Mouse (Mus musculus): ENCODE measurements around the gene Pth1r. TPM values are rescaled to one million over a fixed set of nuclear protein-coding genes. Genes with fewer than 3 reads are reported as not detected.
A peak's percentile ranks its signal among the peaks of the same experiment; 100 is the strongest.

Gene Pth1r
- polyA plus RNA-seq, 1 experiment from 2014 or later, result 4.0 TPM

GRCm38 (mm10) chr9:110732623-110733022 is 14.3 kb downstream of the Pth1r start:
- peaks cover 6% of the 10 kb centered on the region; the same call in 1 of the 2 replicates for H3K4me1 ChIP-seq (ENCODE audit: control insufficient read depth, insufficient read depth, low read length)
- H3K9ac ChIP-seq (ENCODE audit: low read length), result peak overlapping the region; percentile 47; the same call in 1 of the 2 replicates
- peaks cover 15% of the 10 kb centered on the region for H3K27me3 ChIP-seq (replicated peaks; ENCODE audit: control insufficient read depth, insufficient read depth, low read length)
- H3K27ac ChIP-seq (ENCODE audit: low read depth, low read length), result no peak overlapping the region
- peak overlapping the region; percentile 34 for H3K4me3 ChIP-seq (ENCODE audit: low read depth, low read length)
- H3K9me3 ChIP-seq (replicated peaks; ENCODE audit: control insufficient read depth, low read length), result no peaks in the 10 kb centered on the region
- H3K4me2 ChIP-seq (ENCODE audit: low read length), result peak overlapping the region; percentile 61
- WGBS, result under 1% methylated on average over 26 of the region's 26 CpGs
- ATAC-seq, result peak; percentile 76
- DNase-seq (ENCODE audit: low spot score), result peak; percentile 76
- H3K36me3 ChIP-seq (ENCODE audit: control insufficient read depth, insufficient read depth, low read length), result no peaks in the 10 kb centered on the region

- H3K9me3 ChIP-seq (replicated peaks; ENCODE audit: control insufficient read depth, low read length), result no peaks in the 10 kb centered on the region
- no peaks in the 10 kb centered on the region for H3K36me3 ChIP-seq (ENCODE audit: control insufficient read depth, insufficient read depth, low read length)
- DNase-seq (ENCODE audit: low spot score), result no peak
- peaks cover 9% of the 10 kb centered on the region; the same call in 1 of the 2 replicates for H3K4me1 ChIP-seq (ENCODE audit: control insufficient read depth, insufficient read depth, low read length)
- no peak overlapping the region for H3K4me3 ChIP-seq (ENCODE audit: low read depth, low read length)
- no peak for ATAC-seq
- peak overlapping the region; percentile 61; the same call in 1 of the 2 replicates for H3K4me2 ChIP-seq (ENCODE audit: low read length)
- 61% methylated on average over 4 of the region's 4 CpGs for WGBS
- no peak overlapping the region for H3K27ac ChIP-seq (ENCODE audit: low read depth, low read length)
- H3K27me3 ChIP-seq (replicated peaks; ENCODE audit: control insufficient read depth, insufficient read depth, low read length), result peaks cover 23% of the 10 kb centered on the region
- H3K9ac ChIP-seq (ENCODE audit: low read length), result no peak overlapping the region
Observed at GRCm38 (mm10) chr9:110731859-110732258, 15.1 kb downstream of the Pth1r start.

- H3K9me3 ChIP-seq (replicated peaks; ENCODE audit: control insufficient read depth, low read length), result no peaks in the 10 kb centered on the region
- peaks cover 12% of the 10 kb centered on the region; the same call in 1 of the 2 replicates for H3K4me1 ChIP-seq (ENCODE audit: control insufficient read depth, insufficient read depth, low read length)
- H3K4me2 ChIP-seq (ENCODE audit: low read length), result no peak overlapping the region
- no peak overlapping the region for H3K9ac ChIP-seq (ENCODE audit: low read length)
- WGBS, result 11% methylated on average over 8 of the region's 8 CpGs
- ATAC-seq, result no peak
- peak; percentile 39 for DNase-seq (ENCODE audit: low spot score)
- peaks cover 33% of the 10 kb centered on the region for H3K27me3 ChIP-seq (replicated peaks; ENCODE audit: control insufficient read depth, insufficient read depth, low read length)
- no peak overlapping the region for H3K27ac ChIP-seq (ENCODE audit: low read depth, low read length)
- H3K36me3 ChIP-seq (ENCODE audit: control insufficient read depth, insufficient read depth, low read length), result no peaks in the 10 kb centered on the region
- no peak overlapping the region for H3K4me3 ChIP-seq (ENCODE audit: low read depth, low read length)
Observed at GRCm38 (mm10) chr9:110729841-110730240, 17.1 kb downstream of the Pth1r start.

GRCm38 (mm10) chr9:110726867-110727266 is 20.1 kb downstream of the Pth1r start:
- H3K27ac ChIP-seq (ENCODE audit: low read depth, low read length), result no peak overlapping the region
- no peaks in the 10 kb centered on the region for H3K36me3 ChIP-seq (ENCODE audit: control insufficient read depth, insufficient read depth, low read length)
- no peaks in the 10 kb centered on the region for H3K9me3 ChIP-seq (replicated peaks; ENCODE audit: control insufficient read depth, low read length)
- WGBS, result 3% methylated on average over 33 of the region's 33 CpGs
- H3K9ac ChIP-seq (ENCODE audit: low read length), result peak overlapping the region; percentile 41
- peak; percentile 28 for DNase-seq (ENCODE audit: low spot score)
- H3K4me1 ChIP-seq (ENCODE audit: control insufficient read depth, insufficient read depth, low read length), result peaks cover 6% of the 10 kb centered on the region; the same call in 1 of the 2 replicates
- peak overlapping the region; percentile 19 for H3K4me3 ChIP-seq (ENCODE audit: low read depth, low read length)
- no peak; the same call in 1 of the 2 replicates for ATAC-seq
- peak overlapping the region; percentile 48 for H3K4me2 ChIP-seq (ENCODE audit: low read length)
- peaks cover 24% of the 10 kb centered on the region for H3K27me3 ChIP-seq (replicated peaks; ENCODE audit: control insufficient read depth, insufficient read depth, low read length)

- Histone ChIP-seq H3K27me3 (replicated peaks; ENCODE audit: control insufficient read depth, insufficient read depth, low read length) (peaks cover 21% of the 10 kb centered on the region), H3K9ac (ENCODE audit: low read length) (no peak overlapping the region), H3K4me1 (ENCODE audit: control insufficient read depth, insufficient read depth, low read length) (peaks cover 6% of the 10 kb centered on the region; the same call in 1 of the 2 replicates), H3K9me3 (replicated peaks; ENCODE audit: control insufficient read depth, low read length) (no peaks in the 10 kb centered on the region), H3K36me3 (ENCODE audit: control insufficient read depth, insufficient read depth, low read length) (no peaks in the 10 kb centered on the region), H3K27ac (ENCODE audit: low read depth, low read length) (no peak overlapping the region), H3K4me2 (ENCODE audit: low read length) (no peak overlapping the region), H3K4me3 (ENCODE audit: low read depth, low read length) (no peak overlapping the region)
- ATAC-seq (peak; percentile 65; the same call in 1 of the 2 replicates), DNase-seq (ENCODE audit: low spot score) (peak; percentile 69)
- 7% methylated on average over 9 of the region's 9 CpGs for WGBS
Observed at GRCm38 (mm10) chr9:110725721-110726135, 21.2 kb downstream of the Pth1r start.

- H3K27ac ChIP-seq (ENCODE audit: low read depth, low read length), result no peak overlapping the region
- DNase-seq (ENCODE audit: low spot score), result no peak
- no peak overlapping the region for H3K4me3 ChIP-seq (ENCODE audit: low read depth, low read length)
- ATAC-seq, result no peak
- H3K9ac ChIP-seq (ENCODE audit: low read length), result no peak overlapping the region
- no peak overlapping the region for H3K4me2 ChIP-seq (ENCODE audit: low read length)
- peaks cover 12% of the 10 kb centered on the region for H3K27me3 ChIP-seq (replicated peaks; ENCODE audit: control insufficient read depth, insufficient read depth, low read length)
- H3K4me1 ChIP-seq (ENCODE audit: control insufficient read depth, insufficient read depth, low read length), result peaks cover 3% of the 10 kb centered on the region; the same call in 1 of the 2 replicates
- peaks cover 6% of the 10 kb centered on the region; the same call in 1 of the 2 replicates for H3K36me3 ChIP-seq (ENCODE audit: control insufficient read depth, insufficient read depth, low read length)
- WGBS, result 85% methylated on average over 10 of the region's 10 CpGs
- no peaks in the 10 kb centered on the region for H3K9me3 ChIP-seq (replicated peaks; ENCODE audit: control insufficient read depth, low read length)
Observed at GRCm38 (mm10) chr9:110722060-110722459, 24.9 kb downstream of the Pth1r start.

GRCm38 (mm10) chr9:110719977-110720376 is 27.0 kb downstream of the Pth1r start:
- H3K4me2 ChIP-seq (ENCODE audit: low read length), result no peak overlapping the region
- no peak overlapping the region for H3K4me3 ChIP-seq (ENCODE audit: low read depth, low read length)
- WGBS, result 73% methylated on average over 5 of the region's 5 CpGs

GRCm38 (mm10) chr9:110718810-110719209 is 28.1 kb downstream of the Pth1r start:
- Histone ChIP-seq H3K4me2 (ENCODE audit: low read length) (no peak overlapping the region), H3K36me3 (ENCODE audit: control insufficient read depth, insufficient read depth, low read length) (peaks cover 19% of the 10 kb centered on the region), H3K9me3 (replicated peaks; ENCODE audit: control insufficient read depth, low read length) (no peaks in the 10 kb centered on the region), H3K27me3 (replicated peaks; ENCODE audit: control insufficient read depth, insufficient read depth, low read length) (no peaks in the 10 kb centered on the region), H3K27ac (ENCODE audit: low read depth, low read length) (no peak overlapping the region), H3K4me3 (ENCODE audit: low read depth, low read length) (no peak overlapping the region), H3K9ac (ENCODE audit: low read length) (no peak overlapping the region), H3K4me1 (ENCODE audit: control insufficient read depth, insufficient read depth, low read length) (no peaks in the 10 kb centered on the region)
- DNase-seq (ENCODE audit: low spot score), result no peak
- 88% methylated on average over 3 of the region's 3 CpGs for WGBS
- ATAC-seq, result no peak

More at GRCm38 (mm10) chr9:110719977-110720376, 27.0 kb downstream of the Pth1r start:
- Histone ChIP-seq H3K9ac (ENCODE audit: low read length) (no peak overlapping the region), H3K9me3 (replicated peaks; ENCODE audit: control insufficient read depth, low read length) (no peaks in the 10 kb centered on the region), H3K4me1 (ENCODE audit: control insufficient read depth, insufficient read depth, low read length) (no peaks in the 10 kb centered on the region), H3K36me3 (ENCODE audit: control insufficient read depth, insufficient read depth, low read length) (peaks cover 8% of the 10 kb centered on the region), H3K27me3 (replicated peaks; ENCODE audit: control insufficient read depth, insufficient read depth, low read length) (no peaks in the 10 kb centered on the region), H3K27ac (ENCODE audit: low read depth, low read length) (no peak overlapping the region)
- DNase-seq (ENCODE audit: low spot score) (no peak), ATAC-seq (no peak)

- no peak overlapping the region for H3K4me2 ChIP-seq (ENCODE audit: low read length)
- no peak overlapping the region for H3K4me3 ChIP-seq (ENCODE audit: low read depth, low read length)
- no peaks in the 10 kb centered on the region for H3K9me3 ChIP-seq (replicated peaks; ENCODE audit: control insufficient read depth, low read length)
- H3K9ac ChIP-seq (ENCODE audit: low read length), result no peak overlapping the region
- 93% methylated on average over 6 of the region's 6 CpGs for WGBS
- H3K27me3 ChIP-seq (replicated peaks; ENCODE audit: control insufficient read depth, insufficient read depth, low read length), result no peaks in the 10 kb centered on the region
- H3K4me1 ChIP-seq (ENCODE audit: control insufficient read depth, insufficient read depth, low read length), result no peaks in the 10 kb centered on the region
- ATAC-seq (no peak), DNase-seq (ENCODE audit: low spot score) (no peak)
- H3K27ac ChIP-seq (ENCODE audit: low read depth, low read length), result no peak overlapping the region
- peaks cover 20% of the 10 kb centered on the region for H3K36me3 ChIP-seq (ENCODE audit: control insufficient read depth, insufficient read depth, low read length)
Observed at GRCm38 (mm10) chr9:110718071-110718470, 28.9 kb downstream of the Pth1r start.
